Mouse (Mus musculus): Measurements from ENCODE around the gene Mettl7a3. TPM values are rescaled to one million over a fixed set of nuclear protein-coding genes. Genes with fewer than 3 reads are reported as not detected.

The Mettl7a3 gene
- total and polyA plus RNA-seq, 3 experiments = 0.33 TPM; not detected in 2

- Histone ChIP-seq H3K27me3 (replicated peaks) (no peaks in the 10 kb centered on the region), H3K4me3 (replicated peaks in 1 of 3; ENCODE audit: low read depth in 2 of 3, low read length in 2 of 3, poor library complexity in 1 of 3) (no peak overlapping the region), H3K79me2 (replicated peaks; ENCODE audit: control insufficient read depth, extremely low read depth, insufficient read depth, poor library complexity, severe bottlenecking) (no peaks in the 10 kb centered on the region), H3K4me1 (ENCODE audit: control insufficient read depth in 1 of 2, insufficient read depth in 2 of 2) (no peaks in the 10 kb centered on the region), H3K9me3 (replicated peaks; ENCODE audit: low read length) (no peaks in the 10 kb centered on the region), H3K36me3 (replicated peaks in 1 of 2; ENCODE audit: control insufficient read depth in 1 of 2, insufficient read depth in 1 of 2, low read length in 1 of 2) (no peaks in the 10 kb centered on the region), H3K9ac (ENCODE audit: insufficient read depth, low read depth) (no peak overlapping the region), H3K4me2 (ENCODE audit: insufficient read depth, low read depth, poor library complexity, severe bottlenecking) (no peak overlapping the region), H3K27ac (ENCODE audit: insufficient read depth, low read depth) (no peak overlapping the region)
- DNase-seq (ENCODE audit: extremely low read depth) = no peak
- dilution Hi-C loops (cut with MboI; ENCODE audit: extremely low pct_ligation_motif_present, extremely low pct_unique_long_range_greater_than_20kb, low sequenced_read_pairs) = no loop called here
- TF ChIP-seq MAFK (IDR thresholded peaks at IDR 0.05; ENCODE audit: insufficient replicate concordance, low read length) (no peak), POLR2AphosphoS2 (IDR thresholded peaks at IDR 0.05; ENCODE audit: low read depth, low read length) (no peak), MAX (IDR thresholded peaks at IDR 0.05; ENCODE audit: low read length) (no peak), CHD1 (IDR thresholded peaks at IDR 0.05; ENCODE audit: low read depth, low read length) (no peak), TBP (conservative IDR thresholded peaks at IDR 0.05; ENCODE audit: low read depth, low read length) (no peak), MXI1 (IDR thresholded peaks at IDR 0.05; ENCODE audit: low read depth, low read length) (no peak), JUND (conservative IDR thresholded peaks at IDR 0.05; ENCODE audit: low read depth, low read length) (no peak), HCFC1 (IDR thresholded peaks at IDR 0.05; ENCODE audit: low read depth, low read length) (no peak), BHLHE40 (IDR thresholded peaks at IDR 0.05; ENCODE audit: low read depth, low read length) (no peak), MEF2A (IDR thresholded peaks at IDR 0.05; ENCODE audit: borderline replicate concordance, low read depth, low read length) (no peak), ETS1 (conservative IDR thresholded peaks at IDR 0.05; ENCODE audit: low read depth, low read length) (no peak), ZNF384 (IDR thresholded peaks at IDR 0.05; ENCODE audit: low read depth, low read length) (no peak)
- in situ Hi-C loops (cut with MboI; ENCODE audit: low pct_ligation_motif_present, low pct_unique_long_range_greater_than_20kb, low sequenced_read_pairs) = loop anchor here (10.0 kb wide), 1 partner anchor 59 kb away; no protein-coding TSS in a partner anchor
Observed at GRCm38 (mm10) chr15:100324021-100324591, 10.6 kb upstream of the Mettl7a3 start.

GRCm38 (mm10) chr15:100325235-100325634 lies 9.5 kb upstream of the Mettl7a3 start:
- no peaks in the 10 kb centered on the region for H3K9me3 ChIP-seq (replicated peaks; ENCODE audit: low read length)
- H3K4me2 ChIP-seq (ENCODE audit: insufficient read depth, low read depth, poor library complexity, severe bottlenecking) = no peak overlapping the region
- H3K36me3 ChIP-seq (replicated peaks in 1 of 2; ENCODE audit: control insufficient read depth in 1 of 2, insufficient read depth in 1 of 2, low read length in 1 of 2) = no peaks in the 10 kb centered on the region
- in situ Hi-C loops (cut with MboI; ENCODE audit: low pct_ligation_motif_present, low pct_unique_long_range_greater_than_20kb, low sequenced_read_pairs) = loop anchor here (10.0 kb wide), 1 partner anchor 60 kb away; no protein-coding TSS in a partner anchor
- no peak overlapping the region for H3K27ac ChIP-seq (ENCODE audit: insufficient read depth, low read depth)
- TF ChIP-seq EP300 (IDR thresholded peaks at IDR 0.05; ENCODE audit: low read length) = no peak
- TF ChIP-seq IRF4 (IDR thresholded peaks at IDR 0.05; ENCODE audit: low read depth, low read length) = no peak
- TF ChIP-seq MXI1 (IDR thresholded peaks at IDR 0.05; ENCODE audit: low read depth, low read length) = no peak
- no peak for DNase-seq (ENCODE audit: extremely low read depth)
- H3K4me1 ChIP-seq (ENCODE audit: control insufficient read depth in 1 of 2, insufficient read depth in 2 of 2) = no peaks in the 10 kb centered on the region
- H3K9ac ChIP-seq (ENCODE audit: insufficient read depth, low read depth) = no peak overlapping the region
- no peaks in the 10 kb centered on the region for H3K27me3 ChIP-seq (replicated peaks)
- H3K4me3 ChIP-seq (replicated peaks in 1 of 3; ENCODE audit: low read depth in 2 of 3, low read length in 2 of 3, poor library complexity in 1 of 3) = no peak overlapping the region
- dilution Hi-C loops (cut with MboI; ENCODE audit: extremely low pct_ligation_motif_present, extremely low pct_unique_long_range_greater_than_20kb, low sequenced_read_pairs) = no loop called here
- H3K79me2 ChIP-seq (replicated peaks; ENCODE audit: control insufficient read depth, extremely low read depth, insufficient read depth, poor library complexity, severe bottlenecking) = no peaks in the 10 kb centered on the region

Data from CH12.LX (cell line).